Mouse (Mus musculus) erythroid progenitor cell, adult 5-6 weeks (primary cell): ENCODE measurements around the gene Psen1. TPM values are rescaled to one million over a fixed set of nuclear protein-coding genes. Genes with fewer than 3 reads are reported as not detected.

Experiments
- ATAC-seq: replicated peaks from 2 replicates; pipeline ENCODE4 v1.8.0; 2016; ENCODE audit warnings: moderate number of reproducible peaks, mild to moderate bottlenecking, moderate TSS enrichment, inconsistent platforms; ENCODE audit not compliant: poor library complexity, low FRiP score, severe bottlenecking
- total RNA-seq, 2 experiments: library from RNA; stranded (forward) in 1 of 2; stranded (reverse) in 1 of 2; fragments of 150-400 nt in 1 of 2; fragments of 186-747, 209-891 nt in 1 of 2; gene quantifications; 2 replicates each; pipeline versions ENCODE4 v1.2.3 to v1.2.4; 2015 to 2017; ENCODE audit warnings: low replicate concordance in 2 of 2

The Psen1 gene
- total RNA-seq, 2 experiments from 2014 or later: 24.3 to 25.6 TPM

DNA sequence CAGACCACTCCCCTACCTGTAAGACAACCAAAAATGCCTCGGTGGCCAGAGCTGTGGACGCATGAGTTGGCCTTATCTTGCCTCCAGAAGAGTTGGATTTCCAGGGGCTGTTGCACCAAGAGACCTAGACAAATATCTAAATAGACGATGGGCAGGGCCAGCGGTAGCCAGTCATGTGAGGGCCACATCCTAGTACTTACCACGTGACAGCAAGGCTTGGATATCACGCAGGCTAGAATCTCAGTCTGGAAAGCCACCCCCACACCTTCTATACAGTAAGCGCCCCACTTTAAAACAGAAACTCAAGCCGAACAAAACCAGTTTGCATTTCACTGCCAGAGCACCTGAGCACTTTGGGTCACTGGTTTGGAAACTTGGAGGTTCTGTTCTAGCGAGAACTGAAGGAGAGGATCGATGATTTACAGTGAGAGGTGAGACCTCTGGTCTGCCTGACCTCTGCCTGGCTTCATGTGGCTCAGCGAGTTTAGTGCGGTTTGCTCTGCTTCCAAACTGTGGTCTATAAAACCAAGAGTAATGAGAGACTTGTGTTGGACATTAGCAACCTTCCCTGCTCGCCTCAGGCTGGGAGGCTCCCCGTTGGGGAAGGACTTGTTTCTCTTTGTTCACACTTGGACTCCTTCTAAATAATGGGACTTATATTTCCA lies 80.4 kb downstream of the Psen1 start:
- ATAC-seq: no peak

DNA sequence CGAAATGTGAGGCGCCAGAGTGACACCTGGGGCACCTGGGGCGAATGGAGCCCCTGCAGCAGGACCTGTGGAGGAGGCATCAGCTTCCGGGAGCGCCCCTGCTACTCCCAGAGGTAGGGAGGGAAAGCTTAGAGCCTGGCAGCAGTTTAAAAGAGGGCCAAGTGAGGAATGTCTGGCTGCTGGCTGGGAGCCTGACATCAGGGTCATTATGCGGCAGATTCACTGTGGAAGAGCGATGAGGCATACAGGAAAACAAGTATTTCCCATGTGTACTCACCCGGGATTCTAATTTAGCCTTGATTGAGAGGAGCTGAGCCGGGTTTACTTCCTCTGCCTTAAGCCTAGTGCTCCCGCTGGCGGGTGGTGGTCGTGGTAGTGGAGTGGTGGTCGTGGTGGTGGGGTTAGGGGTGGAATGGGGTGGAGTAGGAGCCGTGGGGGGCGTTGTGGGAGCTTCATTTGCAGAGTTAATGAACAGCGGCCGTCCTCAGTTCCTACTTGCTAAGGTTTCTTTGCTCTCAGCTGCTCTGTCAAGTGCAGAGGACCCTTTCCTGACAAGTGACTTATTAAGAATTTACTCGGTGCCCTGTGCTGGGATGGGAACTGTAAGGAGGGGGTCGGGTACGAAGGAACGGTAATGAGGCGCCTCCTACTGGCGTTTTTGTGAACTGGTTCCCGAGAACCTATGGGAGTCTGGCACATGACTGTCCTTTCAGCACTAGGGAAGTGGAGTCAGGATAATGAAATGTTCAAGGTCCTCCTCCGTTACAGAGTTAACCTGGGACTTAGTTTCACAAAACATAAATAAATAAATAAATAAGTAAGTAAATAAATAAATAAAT lies 82.7 kb downstream of the Psen1 start:
- ATAC-seq: no peak

DNA sequence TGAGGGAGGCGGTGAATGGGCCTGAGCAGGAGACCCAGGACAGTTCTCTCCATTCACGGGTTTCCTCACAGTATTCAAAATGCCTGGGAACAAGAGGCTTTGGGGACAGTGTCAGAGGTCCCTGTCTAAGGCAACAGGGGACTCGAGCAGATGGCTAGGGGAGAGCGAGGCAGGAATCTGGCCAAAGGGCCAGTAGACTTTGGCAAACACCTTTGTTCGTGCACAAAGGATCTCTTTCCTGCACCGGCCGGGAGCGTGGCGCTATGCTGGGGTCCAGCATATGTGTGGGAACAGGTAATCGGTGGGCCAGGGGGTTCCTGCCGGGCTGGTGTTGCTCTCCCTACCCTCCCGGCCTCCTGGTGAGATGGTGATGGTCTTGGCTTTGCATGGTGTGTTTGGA lies 87.7 kb downstream of the Psen1 start:
- ATAC-seq: no peak

DNA sequence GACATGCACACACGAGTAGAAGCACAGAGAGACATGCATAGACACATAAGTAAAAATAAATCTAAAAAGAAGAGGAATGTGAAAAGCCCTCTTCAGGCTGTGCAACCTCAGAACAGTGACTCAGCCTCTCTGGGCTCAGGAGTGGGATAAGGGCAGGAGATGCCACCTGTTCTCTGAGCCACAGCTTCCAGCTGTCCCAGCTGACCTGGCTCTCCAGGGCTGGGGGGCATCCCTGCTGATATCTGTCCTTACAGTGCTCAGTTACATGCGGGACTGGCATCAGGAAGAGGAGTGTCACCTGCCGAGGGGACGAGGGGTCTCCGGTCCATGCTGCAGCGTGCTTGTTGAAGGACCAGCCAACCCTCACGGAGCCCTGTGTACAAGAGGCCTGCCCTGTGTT lies 88.8 kb downstream of the Psen1 start:
- no peak for ATAC-seq

DNA sequence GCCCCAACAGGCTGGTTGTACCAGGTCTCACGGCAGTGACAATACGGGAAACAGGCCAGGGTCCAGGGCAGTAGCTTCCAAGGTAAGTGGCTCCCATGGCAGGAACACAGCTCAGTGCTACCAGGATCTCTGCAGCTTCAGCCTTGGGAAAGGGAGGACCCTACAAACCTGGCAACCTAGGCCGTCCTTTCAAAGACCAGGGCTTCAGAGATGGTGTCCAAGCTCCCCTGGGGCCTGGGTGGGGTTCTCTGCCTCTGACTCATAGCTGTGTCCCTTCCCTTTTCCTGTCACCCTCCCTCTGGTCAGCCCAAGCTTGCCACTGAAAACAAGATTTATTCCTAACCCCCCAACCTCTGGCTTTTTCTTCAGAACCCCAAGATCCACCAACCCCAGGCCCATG lies 92.2 kb downstream of the Psen1 start:
- ATAC-seq: no peak

DNA sequence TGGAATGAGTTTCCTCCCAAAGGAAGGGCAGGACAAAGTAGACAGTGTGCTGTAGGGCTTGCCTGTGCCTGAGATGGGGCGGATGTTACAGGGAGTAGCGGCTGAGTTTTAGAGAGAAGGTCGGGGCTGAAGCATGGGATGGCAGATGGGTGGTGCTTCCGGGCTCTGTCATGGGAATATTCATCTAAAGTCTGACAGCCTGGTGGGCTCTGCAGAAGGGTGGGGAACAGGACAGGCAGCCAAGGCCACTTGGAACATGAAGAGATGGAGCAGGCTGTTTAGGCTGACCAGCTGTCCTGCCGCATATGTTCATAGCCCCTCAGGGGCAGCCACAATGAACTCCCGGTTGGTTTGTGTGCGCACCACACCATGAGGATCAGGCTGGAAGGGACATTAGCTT lies 93.3 kb downstream of the Psen1 start:
- no peak for ATAC-seq

DNA sequence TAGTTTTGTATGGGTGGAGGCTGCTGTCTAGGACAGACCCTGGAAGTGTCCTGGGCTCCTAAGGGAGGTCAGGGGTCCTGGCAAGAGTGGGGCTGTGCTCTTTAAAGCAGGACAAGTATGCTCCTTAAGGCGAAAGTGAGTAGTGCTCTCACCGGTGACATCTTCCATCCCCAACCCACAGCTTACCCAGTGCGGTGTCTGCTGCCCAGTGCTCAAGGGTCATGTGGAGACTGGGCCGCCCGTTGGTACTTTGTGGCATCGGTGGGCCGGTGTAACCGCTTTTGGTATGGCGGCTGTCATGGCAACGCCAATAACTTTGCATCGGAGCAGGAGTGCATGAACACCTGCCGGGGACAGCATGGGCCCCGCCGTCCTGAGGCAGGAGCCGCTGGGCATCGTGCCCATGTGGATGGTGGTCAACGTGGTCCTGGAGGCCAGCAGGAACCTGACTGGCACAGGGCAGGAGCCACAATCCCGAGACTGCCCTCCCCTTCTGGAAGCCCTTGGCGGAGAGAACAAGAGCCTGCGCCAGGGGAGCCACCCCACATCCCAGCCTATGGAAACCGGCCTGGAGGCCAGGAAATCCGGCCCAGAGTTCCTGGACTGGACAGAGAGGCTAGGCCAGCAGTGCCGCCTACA lies 93.8 kb downstream of the Psen1 start:
- no peak for ATAC-seq

DNA sequence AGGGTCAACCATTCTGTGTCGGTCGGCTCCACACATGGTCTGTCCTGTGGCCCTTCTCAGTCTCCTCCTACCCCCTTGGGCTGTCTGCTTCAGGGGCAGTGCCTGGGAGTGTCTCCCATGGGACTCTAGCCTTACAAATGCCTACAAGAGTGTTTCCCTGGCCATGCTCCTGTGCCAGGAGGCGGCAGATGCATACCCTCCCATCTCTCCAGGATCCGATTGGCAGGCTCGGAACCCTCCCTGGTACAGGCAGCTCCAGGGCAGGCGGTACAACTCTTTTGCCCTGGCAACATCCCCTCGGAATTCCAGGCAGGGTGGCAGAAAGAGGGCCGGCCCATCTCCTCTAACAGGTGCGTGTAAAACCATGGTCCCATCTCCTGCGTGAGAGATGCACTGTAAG lies 94.7 kb downstream of the Psen1 start:
- ATAC-seq: no peak

Other genes starting within 250 kb of the Psen1 start
- gene Dpf3, start 200.4 kb upstream of the Psen1 start, total RNA-seq (2015; ENCODE audit: low replicate concordance): 40.7 and 45.0 TPM in 2 replicates
- gene Dpf3, start 200.4 kb upstream of the Psen1 start, total RNA-seq (2017; ENCODE audit: low replicate concordance): 152 and 194 TPM in 2 replicates
- gene Dcaf4, start 167.7 kb upstream of the Psen1 start, total RNA-seq (2015; ENCODE audit: low replicate concordance): 1.8 and 3.8 TPM in 2 replicates
- gene Dcaf4, start 167.7 kb upstream of the Psen1 start, total RNA-seq (2017; ENCODE audit: low replicate concordance): 3.0 and 5.3 TPM in 2 replicates
- 9.4 and 13.0 TPM in 2 replicates for gene Zfyve1, start 90.9 kb upstream of the Psen1 start, total RNA-seq (2015; ENCODE audit: low replicate concordance)
- 34.5 and 42.1 TPM in 2 replicates for gene Zfyve1, start 90.9 kb upstream of the Psen1 start, total RNA-seq (2017; ENCODE audit: low replicate concordance)
- 227 and 278 TPM in 2 replicates for gene Rbm25, start 56.9 kb upstream of the Psen1 start, total RNA-seq (2015; ENCODE audit: low replicate concordance)
- gene Rbm25, start 56.9 kb upstream of the Psen1 start, total RNA-seq (2017; ENCODE audit: low replicate concordance): 216 and 257 TPM in 2 replicates
- not detected in 2 replicates for gene Papln, start 75.5 kb downstream of the Psen1 start, total RNA-seq (2015; ENCODE audit: low replicate concordance)
- not detected in 2 replicates for gene Papln, start 75.5 kb downstream of the Psen1 start, total RNA-seq (2017; ENCODE audit: low replicate concordance)
- gene Numb, start 233.8 kb downstream of the Psen1 start, total RNA-seq (2015; ENCODE audit: low replicate concordance): 8.6 and 12.6 TPM in 2 replicates
- 18.7 and 31.4 TPM in 2 replicates for gene Numb, start 233.8 kb downstream of the Psen1 start, total RNA-seq (2017; ENCODE audit: low replicate concordance)